Mouse (Mus musculus) hindbrain, embryonic 12.5 days (tissue): ENCODE measurements around the gene Rad51d. TPM values are rescaled to one million over a fixed set of nuclear protein-coding genes. Genes with fewer than 3 reads are reported as not detected.
"Not testable (repeated sequence)": the region's sequence is repeated elsewhere in the genome, so short reads cannot be mapped to it uniquely, and the experiment has no call there.

ENCODE experiments used
- ATAC-seq: fragments of 200-750 bp; cut with Nextera tagmentation; 2 replicates; pipeline ENCODE4 v1.8.0; 2017; ENCODE audit warnings: moderate TSS enrichment; ENCODE audit not compliant: low FRiP score
- H3K27ac ChIP-seq: fragments of 300-500 bp; sonication (generic); 2 replicates; pipeline ENCODE4 v1.5.1; 2016; ENCODE audit warnings: mild to moderate bottlenecking
- H3K27me3 ChIP-seq: fragments of 300-500 bp; sonication (generic); 2 replicates; pipeline ENCODE4 v1.6.1; 2016; ENCODE audit warnings: mild to moderate bottlenecking
- H3K36me3 ChIP-seq: fragments of 300-500 bp; sonication (generic); 2 replicates; pipeline ENCODE4 v1.6.1; 2016; ENCODE audit warnings: mild to moderate bottlenecking
- H3K4me1 ChIP-seq: fragments of 300-500 bp; sonication (generic); 2 replicates; pipeline ENCODE4 v1.6.1; 2016
- H3K4me2 ChIP-seq: fragments of 300-500 bp; sonication (generic); replicated peaks from 2 replicates; pipeline ENCODE4 v1.6.1; 2016; ENCODE audit warnings: mild to moderate bottlenecking
- H3K4me3 ChIP-seq: fragments of 300-500 bp; sonication (generic); 2 replicates; pipeline ENCODE4 v1.5.1; 2016; ENCODE audit warnings: mild to moderate bottlenecking
- H3K9ac ChIP-seq: fragments of 300-500 bp; sonication (generic); 2 replicates; pipeline ENCODE4 v1.6.1; 2016; ENCODE audit warnings: mild to moderate bottlenecking, moderate library complexity
- H3K9me3 ChIP-seq: fragments of 300-500 bp; sonication (generic); replicated peaks from 2 replicates; pipeline ENCODE4 v1.6.1; 2016; ENCODE audit warnings: mild to moderate bottlenecking
- WGBS: fragments of 180-500 bp; shearing (Covaris S2); methylation state at CpG from one replicate; pipeline ENCODE4 v1.1.7; 2016; 5-methylcytosine and 5-hydroxymethylcytosine counted together
- polyA plus RNA-seq: library from polyadenylated mRNA; unstranded; fragments of >200 nt; fragmentation: Nextera tagmentation; extraction: Ambion mirVana; gene quantifications from 2 replicates; pipeline ENCODE4 v1.2.1, GENCODE M21; 2016

Rad51d gene
- polyA plus RNA-seq: 10.9 and 12.6 TPM in 2 replicates

GRCm38 (mm10) chr11:82890342-82890762 lies at the start of gene Rad51d:
TSS of gene Rad51d (minus strand) at chr11:82890614.
- ATAC-seq: peak; percentile 90
- H3K36me3 ChIP-seq: no peaks in the 10 kb centered on the region
- WGBS: under 1% methylated on average over 22 of the region's 26 CpGs
- H3K9ac ChIP-seq: peak within 1 kb of the TSS; percentile 78
- H3K4me2 ChIP-seq: peak within 1 kb of the TSS; percentile 90
- H3K27ac ChIP-seq: peak within 1 kb of the TSS; percentile 52; the same call in 1 of the 2 replicates
- peak within 1 kb of the TSS; percentile 63 for H3K4me3 ChIP-seq
- H3K27me3 ChIP-seq: peaks cover 9% of the 10 kb centered on the region; the same call in 1 of the 2 replicates
- H3K4me1 ChIP-seq: peaks cover 19% of the 10 kb centered on the region
- no peaks in the 10 kb centered on the region for H3K9me3 ChIP-seq

- H3K27ac ChIP-seq: no peak overlapping the region
Observed at GRCm38 (mm10) chr11:82933186-82933585, 42.8 kb upstream of the Rad51d start.

DNA sequence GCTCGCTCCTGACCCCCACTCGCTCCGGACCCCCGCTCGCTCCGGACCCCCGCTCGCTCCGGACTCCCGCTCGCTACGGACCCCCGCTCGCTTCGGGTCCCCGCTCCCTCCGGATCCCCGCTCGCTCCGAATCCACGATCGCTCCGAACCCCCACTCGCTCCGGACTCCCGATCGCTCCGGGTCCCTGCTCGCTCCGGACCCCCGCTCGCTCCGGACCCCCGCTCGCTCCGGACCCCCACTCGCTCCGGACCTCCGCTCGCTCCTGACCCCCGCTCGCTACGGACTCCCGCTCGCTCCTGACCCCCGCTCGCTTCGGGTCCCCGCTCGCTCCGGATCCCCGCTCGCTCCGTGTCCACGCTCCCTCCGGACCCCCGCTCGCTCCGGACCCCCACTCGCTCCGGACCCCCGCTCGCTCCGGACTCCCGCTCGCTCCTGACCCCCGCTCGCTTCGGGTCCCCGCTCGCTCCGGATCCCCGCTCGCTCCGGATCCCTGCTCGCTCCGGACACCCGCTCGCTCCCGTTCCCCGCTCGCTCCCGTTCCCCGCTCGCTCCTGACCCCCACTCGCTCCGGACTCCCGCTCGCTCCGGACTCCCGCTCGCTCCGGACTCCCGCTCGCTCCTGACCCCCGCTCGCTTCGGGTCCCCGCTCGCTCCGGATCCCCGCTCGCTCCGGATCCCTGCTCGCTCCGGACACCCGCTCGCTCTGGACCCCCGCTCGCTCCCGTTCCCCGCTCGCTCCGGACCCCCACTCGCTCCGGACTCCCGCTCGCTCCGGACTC lies 41.4 kb upstream of the Rad51d start:
- peak overlapping the region; percentile 96 for H3K4me2 ChIP-seq
- 1% methylated on average over 101 of the region's 119 CpGs for WGBS
- H3K27ac ChIP-seq, ATAC-seq, H3K36me3 ChIP-seq, H3K9me3 ChIP-seq: not testable (repeated sequence)
- H3K4me3 ChIP-seq: peak overlapping the region; percentile 50
- H3K27me3 ChIP-seq: peaks cover 73% of the 10 kb centered on the region
- peak overlapping the region; percentile 53 for H3K9ac ChIP-seq
- peaks cover 10% of the 10 kb centered on the region for H3K4me1 ChIP-seq

More at GRCm38 (mm10) chr11:82933186-82933585, 42.8 kb upstream of the Rad51d start:
- Histone ChIP-seq H3K9ac (peak overlapping the region; percentile 51), H3K36me3 (no peaks in the 10 kb centered on the region), H3K4me2 (peak overlapping the region; percentile 96), H3K4me1 (peaks cover 10% of the 10 kb centered on the region), H3K27me3 (peaks cover 72% of the 10 kb centered on the region), H3K9me3 (no peaks in the 10 kb centered on the region), H3K4me3 (peak overlapping the region; percentile 50)
- 2% methylated on average over 27 of the region's 29 CpGs for WGBS
- ATAC-seq: no peak

DNA sequence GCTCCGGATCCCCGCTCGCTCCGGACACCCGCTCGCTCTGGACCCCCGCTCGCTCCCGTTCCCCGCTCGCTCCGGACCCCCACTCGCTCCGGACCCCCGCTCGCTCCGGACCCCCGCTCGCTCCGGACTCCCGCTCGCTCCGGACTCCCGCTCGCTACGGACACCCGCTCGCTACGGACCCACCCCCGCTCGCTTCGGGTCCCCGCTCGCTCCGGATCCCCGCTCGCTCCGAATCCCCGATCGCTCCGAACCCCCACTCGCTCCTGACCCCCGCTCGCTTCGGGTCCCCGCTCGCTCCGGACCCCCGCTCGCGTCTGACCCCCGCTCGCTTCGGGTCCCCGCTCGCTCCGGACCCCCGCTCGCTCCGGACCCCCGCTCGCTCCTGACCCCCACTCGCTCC lies 40.7 kb upstream of the Rad51d start:
- H3K27me3 ChIP-seq: peaks cover 73% of the 10 kb centered on the region
- H3K27ac ChIP-seq, ATAC-seq, H3K36me3 ChIP-seq, H3K9me3 ChIP-seq: not testable (repeated sequence)
- H3K4me2 ChIP-seq: peak overlapping the region; percentile 96
- peak overlapping the region; percentile 53 for H3K9ac ChIP-seq
- WGBS: 1% methylated on average over 51 of the region's 63 CpGs
- H3K4me3 ChIP-seq: peak overlapping the region; percentile 50
- H3K4me1 ChIP-seq: peaks cover 10% of the 10 kb centered on the region

DNA sequence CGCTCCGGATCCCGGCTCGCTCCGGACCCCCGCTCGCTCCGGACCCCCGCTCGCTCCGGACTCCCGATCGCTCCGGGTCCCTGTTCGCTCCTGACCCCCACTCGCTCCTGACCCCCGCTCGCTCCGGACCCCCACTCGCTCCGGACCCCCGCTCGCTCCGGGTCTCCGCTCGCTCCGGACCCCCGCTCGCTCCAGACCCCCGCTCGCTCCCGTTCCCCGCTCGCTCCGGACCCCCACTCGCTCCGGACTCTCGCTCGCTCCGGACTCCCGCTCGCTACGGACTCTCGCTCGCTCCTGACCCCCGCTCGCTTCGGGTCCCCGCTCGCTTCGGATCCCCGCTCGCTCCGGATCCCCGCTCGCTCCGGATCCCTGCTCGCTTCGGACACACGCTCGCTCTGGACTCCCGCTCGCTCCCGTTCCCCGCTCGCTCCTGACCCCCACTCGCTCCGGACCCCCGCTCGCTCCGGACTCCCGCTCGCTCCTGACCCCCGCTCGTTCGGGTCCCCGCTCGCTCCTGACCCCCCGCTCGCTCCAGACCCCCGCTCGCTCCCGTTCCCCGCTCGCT lies 40.1 kb upstream of the Rad51d start:
- peak overlapping the region; percentile 96 for H3K4me2 ChIP-seq
- WGBS: 2% methylated on average over 81 of the region's 85 CpGs
- peaks cover 10% of the 10 kb centered on the region for H3K4me1 ChIP-seq
- H3K9ac ChIP-seq: peak overlapping the region; percentile 38
- peaks cover 71% of the 10 kb centered on the region for H3K27me3 ChIP-seq
- not testable (repeated sequence) for ATAC-seq, H3K27ac ChIP-seq, H3K36me3 ChIP-seq, H3K9me3 ChIP-seq
- peak overlapping the region; percentile 50 for H3K4me3 ChIP-seq

- ATAC-seq: no peak
- H3K4me1 ChIP-seq: peaks cover 10% of the 10 kb centered on the region
- H3K9ac ChIP-seq: no peak overlapping the region
- H3K4me3 ChIP-seq: no peak overlapping the region
- peaks cover 70% of the 10 kb centered on the region for H3K27me3 ChIP-seq
- H3K36me3 ChIP-seq: no peaks in the 10 kb centered on the region
- WGBS: 51% methylated on average over 3 of the region's 3 CpGs
- no peaks in the 10 kb centered on the region for H3K9me3 ChIP-seq
- no peak overlapping the region for H3K27ac ChIP-seq
- no peak overlapping the region for H3K4me2 ChIP-seq
Observed at GRCm38 (mm10) chr11:82929633-82929950, 39.2 kb upstream of the Rad51d start.

DNA sequence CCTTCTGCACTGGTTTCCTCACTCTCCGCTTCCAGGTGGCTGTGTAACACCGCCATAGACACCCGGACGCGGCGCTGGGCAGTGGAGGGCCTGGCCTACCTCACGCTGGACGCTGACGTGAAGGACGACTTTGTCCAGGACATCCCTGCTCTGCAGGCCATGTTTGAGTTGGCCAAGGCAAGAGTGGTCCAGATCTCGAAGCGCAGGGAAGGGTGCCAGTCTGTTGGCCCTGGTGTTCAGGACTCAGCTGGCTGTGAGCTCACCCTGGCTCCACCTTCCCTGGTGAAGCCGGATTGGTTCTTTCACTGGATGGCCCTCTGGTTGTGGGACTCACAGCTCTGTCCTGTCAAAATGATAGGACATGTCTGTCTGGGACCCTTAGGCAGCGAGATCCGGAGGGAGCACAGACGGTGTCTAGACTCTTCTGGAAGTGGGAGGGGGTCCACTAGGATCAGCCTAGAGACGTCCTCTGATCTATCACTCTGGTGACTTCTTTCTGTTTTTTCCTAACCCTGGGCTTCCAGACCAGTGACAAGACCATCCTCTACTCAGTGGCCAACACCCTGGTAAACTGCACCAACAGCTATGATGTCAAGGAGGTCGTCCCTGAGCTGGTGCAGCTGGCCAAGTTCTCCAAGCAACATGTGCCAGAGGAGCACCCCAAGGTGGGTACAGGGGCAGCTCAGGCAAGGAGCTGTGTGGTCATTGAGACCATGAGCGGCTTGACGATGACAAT lies 38.7 kb upstream of the Rad51d start:
- ATAC-seq: no peak
- H3K9me3 ChIP-seq: no peaks in the 10 kb centered on the region
- no peak overlapping the region for H3K4me3 ChIP-seq
- no peak overlapping the region for H3K4me2 ChIP-seq
- H3K9ac ChIP-seq: no peak overlapping the region
- WGBS: 33% methylated on average over 20 of the region's 20 CpGs
- H3K27me3 ChIP-seq: peaks cover 65% of the 10 kb centered on the region
- no peaks in the 10 kb centered on the region for H3K36me3 ChIP-seq
- peaks cover 10% of the 10 kb centered on the region for H3K4me1 ChIP-seq
- no peak overlapping the region for H3K27ac ChIP-seq

DNA sequence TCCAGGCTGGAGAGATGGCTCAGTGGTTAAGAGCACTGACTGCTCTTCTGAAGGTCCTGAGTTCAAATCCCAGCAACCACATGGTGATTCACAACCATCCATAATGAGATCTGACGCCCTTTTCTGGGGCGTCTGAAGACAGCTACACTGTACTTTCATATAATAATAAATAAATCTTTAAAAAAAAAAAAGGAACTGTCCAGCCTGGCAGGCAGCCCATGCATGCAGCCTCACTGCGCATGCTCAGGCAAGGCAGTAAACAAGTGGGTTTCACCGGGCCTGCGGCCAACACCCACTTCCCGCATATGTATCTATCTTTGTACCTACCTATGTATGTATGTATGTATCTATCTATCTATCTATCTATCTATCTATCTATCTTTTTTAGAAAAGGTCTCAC lies 33.5 kb upstream of the Rad51d start:
- H3K27me3 ChIP-seq: peaks cover 46% of the 10 kb centered on the region
- not testable (repeated sequence) for H3K9ac ChIP-seq, ATAC-seq

DNA sequence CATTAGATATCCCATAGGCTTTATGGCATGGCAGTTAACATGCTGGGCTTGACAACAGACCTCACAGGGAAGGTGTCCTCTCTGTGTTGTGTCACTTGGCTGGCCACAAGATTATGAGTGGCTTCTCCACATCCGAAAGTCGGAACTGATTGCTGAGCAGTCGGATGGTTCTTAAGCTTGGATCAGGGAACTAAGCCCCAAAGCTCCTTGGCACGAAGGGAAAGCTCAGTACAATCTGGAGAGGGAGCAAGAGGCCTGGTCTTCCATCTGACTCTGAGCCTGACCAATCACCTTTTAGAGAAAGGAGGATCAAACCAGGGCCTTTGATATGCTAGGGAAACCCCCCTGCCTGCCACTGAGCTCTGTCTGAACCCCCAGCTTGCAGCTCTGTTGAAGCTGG lies 31.3 kb upstream of the Rad51d start:
- H3K4me3 ChIP-seq: no peak overlapping the region
- no peaks in the 10 kb centered on the region for H3K4me1 ChIP-seq
- H3K4me2 ChIP-seq: no peak overlapping the region
- ATAC-seq: no peak
- H3K9ac ChIP-seq: no peak overlapping the region
- H3K36me3 ChIP-seq: no peaks in the 10 kb centered on the region
- peaks cover 30% of the 10 kb centered on the region for H3K27me3 ChIP-seq
- 77% methylated on average over 4 of the region's 4 CpGs for WGBS
- no peaks in the 10 kb centered on the region for H3K9me3 ChIP-seq
- H3K27ac ChIP-seq: no peak overlapping the region

More for the DNA sequence above, 33.5 kb upstream of the Rad51d start:
- not testable (repeated sequence) for H3K4me1 ChIP-seq, H3K9me3 ChIP-seq, H3K27ac ChIP-seq, H3K36me3 ChIP-seq, H3K4me2 ChIP-seq, H3K4me3 ChIP-seq
- WGBS: 91% methylated on average over 6 of the region's 6 CpGs

- no peak overlapping the region for H3K9ac ChIP-seq
- H3K27ac ChIP-seq: no peak overlapping the region
- peaks cover 21% of the 10 kb centered on the region for H3K27me3 ChIP-seq
- no peaks in the 10 kb centered on the region for H3K9me3 ChIP-seq
- 68% methylated on average over 10 of the region's 10 CpGs for WGBS
- no peaks in the 10 kb centered on the region for H3K36me3 ChIP-seq
- no peak for ATAC-seq
- H3K4me3 ChIP-seq: no peak overlapping the region
- no peaks in the 10 kb centered on the region for H3K4me1 ChIP-seq
- H3K4me2 ChIP-seq: no peak overlapping the region
Observed at GRCm38 (mm10) chr11:82920768-82921167, 30.4 kb upstream of the Rad51d start.

- H3K4me2 ChIP-seq: peak overlapping the region; percentile 49
- 0 out of 2 replicates have a peak, but pooled peaks have one; percentile 54 for ATAC-seq
- no peaks in the 10 kb centered on the region for H3K9me3 ChIP-seq
- WGBS: 9% methylated on average over 16 of the region's 16 CpGs
- H3K27me3 ChIP-seq: peaks cover 27% of the 10 kb centered on the region
- H3K27ac ChIP-seq: no peak overlapping the region
- no peaks in the 10 kb centered on the region for H3K36me3 ChIP-seq
- H3K9ac ChIP-seq: no peak overlapping the region
- H3K4me3 ChIP-seq: no peak overlapping the region
- H3K4me1 ChIP-seq: no peaks in the 10 kb centered on the region
Observed at GRCm38 (mm10) chr11:82914711-82915352, 24.4 kb upstream of the Rad51d start.
